ENCODE assay signal across 8 mouse cellular contexts in genomic region chr9:57281549-57281948, GRCm38 (mm10). TPM values are rescaled to one million over a fixed set of nuclear protein-coding genes. Genes with fewer than 3 reads are reported as not detected.
DNase-seq lines count a peak whose midpoint lies in the region; ATAC-seq lines count a peak whose summit lies in the region.

No protein-coding gene starts in this region.

- DNase-seq in kidney, adult 18-20 months = peak; percentile 29
- no peak for DNase-seq in kidney, adult 11 months
- DNase-seq in embryonic facial prominence, embryonic 10.5 days (ENCODE audit: low spot score) = peak; percentile 54
- peak; percentile 42 for DNase-seq in lung, postnatal 14 days
- peak; percentile 34 for DNase-seq in yolk sac, embryonic 10.5 days (ENCODE audit: low spot score)
- DNase-seq in right cerebral cortex, postnatal 10 days (ENCODE audit: low spot score in 2 of 2) = no peak
- DNase-seq in T-cell, adult 2 months (ENCODE audit: low spot score) = no peak

- H3K9me3 ChIP-seq in embryonic facial prominence, embryonic 10.5 days = no peaks in the 10 kb centered on the region
- H3K9me3 ChIP-seq in intestine, embryonic 16.5 days (ENCODE audit: control insufficient read depth, low read length) = no peaks in the 10 kb centered on the region

- WGBS in embryonic facial prominence, embryonic 10.5 days = 13% methylated on average over 20 of the region's 20 CpGs
- 14% methylated on average over 20 of the region's 20 CpGs for WGBS in intestine, embryonic 16.5 days

- peaks cover 26% of the 10 kb centered on the region for H3K27me3 ChIP-seq in embryonic facial prominence, embryonic 10.5 days (replicated peaks; ENCODE audit: low read depth, poor library complexity, severe bottlenecking)
- no peaks in the 10 kb centered on the region for H3K27me3 ChIP-seq in intestine, embryonic 16.5 days (replicated peaks; ENCODE audit: control insufficient read depth, insufficient read depth, low read length)

- peak overlapping the region; percentile 49 for H3K4me2 ChIP-seq in intestine, embryonic 16.5 days (ENCODE audit: low read depth, low read length)

- peaks cover 34% of the 10 kb centered on the region for H3K4me1 ChIP-seq in embryonic facial prominence, embryonic 10.5 days
- H3K4me1 ChIP-seq in intestine, embryonic 16.5 days (ENCODE audit: control insufficient read depth, insufficient read depth, low read length) = peaks cover 23% of the 10 kb centered on the region

- no peaks in the 10 kb centered on the region for H3K36me3 ChIP-seq in embryonic facial prominence, embryonic 10.5 days (replicated peaks)
- no peaks in the 10 kb centered on the region for H3K36me3 ChIP-seq in intestine, embryonic 16.5 days (ENCODE audit: control insufficient read depth, insufficient read depth, low read length)

- H3K9ac ChIP-seq in intestine, embryonic 16.5 days (ENCODE audit: low read depth, low read length) = peak overlapping the region; percentile 41

- peak overlapping the region; percentile 12; the same call in 1 of the 2 replicates for H3K27ac ChIP-seq in embryonic facial prominence, embryonic 10.5 days (replicated peaks)
- no peak overlapping the region for H3K27ac ChIP-seq in intestine, embryonic 16.5 days (ENCODE audit: low read length)

- peak overlapping the region; percentile 41 for H3K4me3 ChIP-seq in embryonic facial prominence, embryonic 10.5 days
- H3K4me3 ChIP-seq in intestine, embryonic 16.5 days (ENCODE audit: low read length) = peak overlapping the region; percentile 22

- peak; percentile 51 for ATAC-seq in intestine, embryonic 16.5 days

RNA-seq across cellular contexts. Expression of gene 1700017B05Rik, which starts 19.1 kb away (rescaled TPM):
- polyA plus RNA-seq in embryonic facial prominence, embryonic 10.5 days (2016; fragmentation: Nextera tagmentation; extraction: Ambion mirVana) = 15.6 and 16.8 TPM in 2 replicates
- 23.8 and 25.5 TPM in 2 replicates for polyA plus RNA-seq in intestine, embryonic 16.5 days (2015; fragmentation: Nextera tagmentation; extraction: Ambion mirVana)

RNA-seq across cellular contexts. Expression of gene Trcg1, which starts 45.2 kb away (rescaled TPM):
- polyA plus RNA-seq in embryonic facial prominence, embryonic 10.5 days (2016; fragmentation: Nextera tagmentation; extraction: Ambion mirVana) = 0.07 TPM in 1 of 2 replicates, not detected in the other
- polyA plus RNA-seq in intestine, embryonic 16.5 days (2015; fragmentation: Nextera tagmentation; extraction: Ambion mirVana) = not detected in 2 replicates

Comparison
In these comparisons a context has a peak if more than half of its experiments do, and no peak if none do; other contexts are left out.
1. DNase-seq: peak in kidney, adult 18-20 months (single experiment), embryonic facial prominence, embryonic 10.5 days (single experiment), lung, postnatal 14 days (single experiment) and yolk sac, embryonic 10.5 days (single experiment); none in kidney, adult 11 months (single experiment), right cerebral cortex, postnatal 10 days (0 of 2) and T-cell, adult 2 months (single experiment).